Mouse (Mus musculus) frontal cortex, postnatal 25 days (tissue): ENCODE measurements at regions not wholly inside any gene's neighbourhood (a gene's known extent, or its start where the extent isn't known, plus 50 kb on each side); places are given as distances from the start of the nearest gene placed in this dataset.
A peak's percentile ranks its signal among the peaks of the same experiment; 100 is the strongest.
"Not testable (repeated sequence)": the region's sequence is repeated elsewhere in the genome, so short reads cannot be mapped to it uniquely, and the experiment has no call there.

Source experiments
- DNase-seq, 2 experiments: peaks; one replicate each; pipeline ENCODE4 v3.0.0; 2022; ENCODE audit warnings: low spot score in 2 of 2

GRCm38 (mm10) chr2:149203896-149204295, 186.9 kb upstream of the Gm10750 start:
- no peak for DNase-seq

GRCm38 (mm10) chr2:149195736-149196135, 178.7 kb upstream of the Gm10750 start:
- no peak for DNase-seq

GRCm38 (mm10) chr2:149158434-149158833, 141.4 kb upstream of the Gm10750 start:
- peak in 1 of 2 experiments; percentile 5 for DNase-seq

GRCm38 (mm10) chr2:149109551-149109950, 92.5 kb upstream of the Gm10750 start:
- not testable (repeated sequence) for DNase-seq

- no peak for DNase-seq
Measured at GRCm38 (mm10) chr2:149092146-149092545, 75.1 kb upstream of the Gm10750 start.
